Mouse (Mus musculus): ENCODE measurements around the gene Hist1h2bf. TPM values are rescaled to one million over a fixed set of nuclear protein-coding genes. Genes with fewer than 3 reads are reported as not detected.
A peak's percentile ranks its signal among the peaks of the same experiment; 100 is the strongest.
"Not testable (repeated sequence)": the region's sequence is repeated elsewhere in the genome, so short reads cannot be mapped to it uniquely, and the experiment has no call there.

Hist1h2bf gene
- polyA plus RNA-seq, 1 experiment: 5.7 TPM

DNA sequence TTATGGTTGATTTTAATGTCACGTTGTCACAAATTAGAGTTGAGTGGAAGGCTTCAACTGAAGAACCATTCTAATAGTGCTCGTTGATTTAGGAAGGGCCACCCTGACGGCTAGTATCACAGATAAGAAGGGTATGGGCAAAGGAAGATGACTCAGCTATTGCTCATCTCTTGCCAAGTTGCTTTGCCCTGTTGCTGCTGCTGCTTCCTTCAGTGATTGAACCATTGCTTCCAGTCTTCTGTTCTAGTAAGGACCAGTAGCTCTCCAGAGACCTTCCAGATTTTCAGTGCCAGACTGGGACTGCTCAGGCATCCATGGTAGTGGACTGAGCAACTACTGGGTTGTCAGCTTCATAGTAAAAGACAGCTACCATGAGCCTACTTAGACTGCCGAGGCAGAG, 35.2 kb upstream of the Hist1h2bf start:
- no peak for TF ChIP-seq POLR2A (IDR thresholded peaks at IDR 0.05; ENCODE audit: low read depth, low read length)

DNA sequence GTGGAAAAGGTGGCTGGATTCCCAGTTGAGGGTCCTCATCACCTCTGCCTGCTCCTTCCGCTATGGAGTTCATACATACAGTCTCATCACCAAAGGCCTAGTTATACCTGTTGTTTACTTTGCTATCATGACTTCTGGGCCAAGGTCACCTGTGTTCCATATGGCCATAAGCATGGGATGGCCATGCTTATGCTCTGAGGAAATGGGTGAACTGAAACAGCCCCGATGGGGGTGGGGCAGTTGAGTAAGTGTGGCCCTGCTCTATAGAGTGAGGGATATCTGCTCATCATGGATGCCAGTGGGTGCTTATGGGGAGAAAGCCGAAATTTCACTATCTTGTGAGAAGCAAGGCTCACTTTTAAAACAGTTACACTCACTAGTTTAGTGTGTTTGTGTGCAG, 31.1 kb upstream of the Hist1h2bf start:
- Histone ChIP-seq H3K4me3 (ENCODE audit: insufficient read depth, low read length) (no peak overlapping the region), H3K4me1 (ENCODE audit: control insufficient read depth, insufficient read depth, low read length) (no peaks in the 10 kb centered on the region), H3K27ac (ENCODE audit: insufficient read depth, low read length) (no peak overlapping the region)
- TF ChIP-seq POLR2A (IDR thresholded peaks at IDR 0.05; ENCODE audit: low read depth, low read length): no peak
- TF ChIP-seq CTCF (IDR thresholded peaks at IDR 0.05; ENCODE audit: borderline replicate concordance, insufficient read depth, low read length): no peak

More for the DNA sequence above, 35.2 kb upstream of the Hist1h2bf start:
- Histone ChIP-seq H3K27ac (ENCODE audit: insufficient read depth, low read length) (no peak overlapping the region), H3K4me1 (ENCODE audit: control insufficient read depth, insufficient read depth, low read length) (no peaks in the 10 kb centered on the region), H3K4me3 (ENCODE audit: insufficient read depth, low read length) (no peak overlapping the region)

DNA sequence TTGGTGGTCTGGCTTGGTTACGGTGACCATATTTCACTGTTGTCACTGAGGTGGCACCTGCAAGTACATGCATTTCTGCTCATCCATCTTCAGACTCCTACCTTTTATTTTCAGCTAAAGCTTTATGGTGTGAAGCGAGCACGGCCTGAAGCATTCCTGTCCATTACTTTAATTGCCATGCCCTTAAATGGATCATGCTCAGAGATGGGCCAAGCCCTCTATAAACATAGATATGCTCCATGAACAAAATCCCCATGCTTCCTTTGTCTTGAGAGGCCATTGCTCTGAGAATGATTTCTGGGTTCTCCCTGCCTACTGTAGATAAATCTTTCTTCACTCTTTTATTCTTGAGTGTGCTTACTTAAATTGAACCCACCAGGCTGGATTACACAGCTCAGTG, 30.5 kb upstream of the Hist1h2bf start:
- no peak overlapping the region for H3K4me3 ChIP-seq (ENCODE audit: insufficient read depth, low read length)
- TF ChIP-seq CTCF (IDR thresholded peaks at IDR 0.05; ENCODE audit: borderline replicate concordance, insufficient read depth, low read length) (no peak), POLR2A (IDR thresholded peaks at IDR 0.05; ENCODE audit: low read depth, low read length) (no peak)
- H3K27ac ChIP-seq (ENCODE audit: insufficient read depth, low read length): no peak overlapping the region
- H3K4me1 ChIP-seq (ENCODE audit: control insufficient read depth, insufficient read depth, low read length): no peaks in the 10 kb centered on the region

DNA sequence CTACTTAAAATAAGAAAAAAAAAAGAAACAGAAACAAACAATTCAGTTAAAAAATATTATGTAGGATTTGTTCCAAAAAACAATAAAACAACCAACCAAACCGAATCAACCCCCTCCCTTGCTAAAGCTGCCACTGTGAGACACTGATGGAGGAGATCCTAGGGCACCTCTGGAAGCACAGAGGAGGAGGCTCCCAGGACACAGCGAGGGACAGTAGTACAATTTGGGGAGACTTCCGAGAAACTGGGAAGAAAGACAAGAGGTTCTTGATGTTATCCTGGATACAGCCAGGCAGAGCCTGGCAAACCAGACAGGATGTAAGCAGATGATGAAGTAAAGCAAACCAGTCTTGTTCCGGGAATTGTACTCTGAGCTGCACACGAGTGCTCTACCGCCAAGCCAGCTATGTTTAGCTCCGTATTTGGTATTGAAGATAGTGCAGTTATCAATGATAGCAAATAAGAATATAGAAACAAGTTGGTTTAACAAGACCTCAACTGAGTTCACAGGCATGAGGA, 29.2 kb upstream of the Hist1h2bf start:
- Histone ChIP-seq H3K27ac (ENCODE audit: insufficient read depth, low read length) (no peak overlapping the region), H3K4me3 (ENCODE audit: insufficient read depth, low read length) (no peak overlapping the region), H3K4me1 (ENCODE audit: control insufficient read depth, insufficient read depth, low read length) (no peaks in the 10 kb centered on the region)
- TF ChIP-seq CTCF (IDR thresholded peaks at IDR 0.05; ENCODE audit: borderline replicate concordance, insufficient read depth, low read length): no peak
- TF ChIP-seq POLR2A (IDR thresholded peaks at IDR 0.05; ENCODE audit: low read depth, low read length): no peak

DNA sequence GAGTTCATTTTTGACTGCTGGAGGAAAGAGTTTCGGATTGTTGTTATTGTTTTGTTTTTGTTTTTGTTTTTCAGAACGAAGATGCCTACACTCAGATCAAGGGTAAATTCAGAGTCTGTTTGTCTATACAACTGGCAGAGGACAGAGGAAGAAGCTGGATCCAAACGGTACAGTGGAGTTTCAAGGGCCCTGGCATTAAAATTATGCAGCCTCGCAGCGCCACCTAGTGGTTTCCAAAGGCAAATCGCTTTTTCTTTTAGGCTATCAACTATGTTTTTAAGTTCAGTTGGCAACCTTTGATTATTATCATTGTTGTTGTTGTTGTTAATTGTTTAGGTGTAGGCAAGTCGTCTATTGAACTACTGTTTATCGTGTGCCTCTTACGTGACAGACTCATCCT, 24.0 kb upstream of the Hist1h2bf start:
- no peak overlapping the region for H3K27ac ChIP-seq (ENCODE audit: insufficient read depth, low read length)
- H3K4me3 ChIP-seq (ENCODE audit: insufficient read depth, low read length): no peak overlapping the region
- H3K4me1 ChIP-seq (ENCODE audit: control insufficient read depth, insufficient read depth, low read length): no peaks in the 10 kb centered on the region
- TF ChIP-seq CTCF (IDR thresholded peaks at IDR 0.05; ENCODE audit: borderline replicate concordance, insufficient read depth, low read length): 0 out of 2 replicates have a peak, but pooled peaks have one; percentile 14
- no peak for TF ChIP-seq POLR2A (IDR thresholded peaks at IDR 0.05; ENCODE audit: low read depth, low read length)

DNA sequence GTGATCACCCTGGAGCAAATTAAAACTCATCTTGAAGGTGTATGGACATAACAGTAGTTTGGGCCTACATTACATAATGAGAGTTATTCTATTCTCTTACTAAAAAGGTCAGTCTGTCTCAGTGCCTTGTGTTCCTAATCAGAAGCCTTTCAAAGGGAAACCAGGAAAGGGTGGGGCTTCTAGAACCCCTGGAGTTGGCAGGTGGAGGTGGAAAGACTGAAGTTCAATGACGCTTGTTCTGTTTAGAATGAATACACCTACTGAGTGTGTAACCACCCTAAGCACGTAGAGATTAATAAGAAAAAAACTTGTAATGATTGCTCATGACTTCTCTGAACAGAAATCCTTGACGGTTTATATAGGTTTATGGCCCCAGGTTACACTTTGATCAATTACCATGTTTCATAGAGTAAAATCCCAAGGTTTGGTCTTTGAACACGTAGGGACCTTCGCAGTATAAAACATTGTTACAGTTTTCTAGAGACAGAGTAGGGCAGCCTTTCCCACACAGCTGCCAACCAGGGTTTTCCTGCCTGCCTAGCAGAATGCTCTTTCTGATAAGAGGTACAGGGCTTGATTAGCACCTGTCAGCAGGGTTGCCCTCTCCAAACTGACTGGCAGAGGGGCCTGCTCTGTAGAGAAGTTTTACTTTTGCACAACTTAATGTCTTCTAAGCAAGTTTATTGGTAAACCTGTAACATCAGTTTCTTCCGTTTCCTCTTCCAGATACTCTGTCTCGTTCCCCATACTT, 21.8 kb upstream of the Hist1h2bf start:
- Histone ChIP-seq H3K27ac (ENCODE audit: insufficient read depth, low read length) (no peak overlapping the region), H3K4me1 (ENCODE audit: control insufficient read depth, insufficient read depth, low read length) (no peaks in the 10 kb centered on the region), H3K4me3 (ENCODE audit: insufficient read depth, low read length) (no peak overlapping the region)
- TF ChIP-seq CTCF (IDR thresholded peaks at IDR 0.05; ENCODE audit: borderline replicate concordance, insufficient read depth, low read length): no peak
- no peak for TF ChIP-seq POLR2A (IDR thresholded peaks at IDR 0.05; ENCODE audit: low read depth, low read length)

DNA sequence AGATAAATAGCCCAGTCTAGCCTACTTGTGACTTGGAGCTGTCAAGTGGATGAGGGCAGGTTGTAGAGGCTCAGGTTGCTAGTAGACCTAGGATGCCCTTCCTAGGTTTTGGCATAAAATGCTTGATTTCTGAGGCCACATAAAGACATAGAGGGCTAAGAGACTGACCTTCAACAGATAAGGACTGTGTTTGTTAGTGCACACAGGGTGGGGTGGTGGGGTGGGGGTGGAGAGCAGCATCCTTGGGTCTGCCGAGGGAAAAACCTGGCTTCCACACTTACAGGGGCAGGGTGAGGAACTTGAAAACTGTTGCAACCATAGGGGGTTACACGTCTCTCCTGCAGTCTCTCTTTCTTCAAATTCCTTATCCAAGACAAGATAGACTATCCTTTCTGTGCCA, 21.2 kb upstream of the Hist1h2bf start:
- H3K27ac ChIP-seq (ENCODE audit: insufficient read depth, low read length): no peak overlapping the region
- H3K4me3 ChIP-seq (ENCODE audit: insufficient read depth, low read length): no peak overlapping the region
- TF ChIP-seq CTCF (IDR thresholded peaks at IDR 0.05; ENCODE audit: borderline replicate concordance, insufficient read depth, low read length): no peak
- no peak for TF ChIP-seq POLR2A (IDR thresholded peaks at IDR 0.05; ENCODE audit: low read depth, low read length)
- H3K4me1 ChIP-seq (ENCODE audit: control insufficient read depth, insufficient read depth, low read length): no peaks in the 10 kb centered on the region

DNA sequence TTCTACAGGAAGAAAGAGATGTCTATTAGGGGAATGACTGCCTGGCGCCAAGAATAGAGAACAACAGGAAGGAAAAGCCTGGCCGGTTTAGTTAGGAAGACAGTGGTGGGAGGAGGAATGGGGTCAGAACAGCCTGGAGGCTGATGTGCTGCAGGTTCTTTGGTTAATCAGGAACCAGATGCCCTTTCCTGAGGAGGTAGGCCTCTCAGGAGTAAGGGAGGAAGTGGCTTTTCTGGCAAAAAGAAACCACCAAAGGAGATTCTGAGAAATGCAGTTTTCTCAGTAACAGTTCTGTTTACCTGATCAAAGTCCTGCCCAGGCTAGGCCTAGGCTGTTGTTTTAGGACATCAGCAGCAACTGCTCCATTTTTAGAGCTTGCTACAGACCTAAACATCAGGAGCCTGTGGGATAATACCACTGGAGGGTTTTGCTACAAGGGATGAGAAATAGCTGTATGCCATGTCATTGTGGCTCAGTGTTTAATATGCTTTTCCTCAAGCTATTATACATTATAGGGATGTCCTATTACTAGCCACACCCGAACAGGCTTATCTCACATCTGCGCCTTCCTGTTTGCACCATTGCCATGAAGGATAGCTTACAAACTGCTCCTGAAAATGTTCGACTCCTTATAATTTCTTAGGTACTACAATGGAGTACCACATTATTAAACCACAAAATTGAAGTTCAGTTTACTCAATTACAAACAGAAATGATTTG, 19.2 kb upstream of the Hist1h2bf start:
- no peaks in the 10 kb centered on the region for H3K4me1 ChIP-seq (ENCODE audit: control insufficient read depth, insufficient read depth, low read length)
- no peak overlapping the region for H3K27ac ChIP-seq (ENCODE audit: insufficient read depth, low read length)

DNA sequence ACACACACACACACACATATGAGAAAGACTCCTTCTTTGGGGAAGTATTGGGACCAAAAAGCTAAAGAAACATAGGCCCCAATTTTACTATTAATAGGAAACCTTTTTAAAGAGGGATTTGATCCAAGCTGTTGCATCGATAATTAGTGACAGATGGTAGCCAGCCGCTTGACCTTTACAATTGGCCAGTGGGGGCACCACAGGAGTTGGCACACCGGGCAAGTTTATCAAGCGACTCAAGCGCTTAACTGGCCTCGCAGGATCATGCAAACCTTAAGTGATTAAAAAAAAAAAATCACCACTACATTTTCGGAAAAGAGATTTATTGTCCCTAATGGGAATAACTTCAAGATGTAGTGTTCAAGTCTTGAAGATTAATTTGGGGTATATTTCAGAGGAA, 18.6 kb upstream of the Hist1h2bf start:
- TF ChIP-seq CTCF (IDR thresholded peaks at IDR 0.05; ENCODE audit: borderline replicate concordance, insufficient read depth, low read length) (no peak), POLR2A (IDR thresholded peaks at IDR 0.05; ENCODE audit: low read depth, low read length) (no peak)
- H3K4me1 ChIP-seq (ENCODE audit: control insufficient read depth, insufficient read depth, low read length): no peaks in the 10 kb centered on the region
- H3K27ac ChIP-seq (ENCODE audit: insufficient read depth, low read length): no peak overlapping the region
- no peak overlapping the region for H3K4me3 ChIP-seq (ENCODE audit: insufficient read depth, low read length)

More for the DNA sequence above, 19.2 kb upstream of the Hist1h2bf start:
- no peak for TF ChIP-seq CTCF (IDR thresholded peaks at IDR 0.05; ENCODE audit: borderline replicate concordance, insufficient read depth, low read length)
- no peak for TF ChIP-seq POLR2A (IDR thresholded peaks at IDR 0.05; ENCODE audit: low read depth, low read length)
- no peak overlapping the region for H3K4me3 ChIP-seq (ENCODE audit: insufficient read depth, low read length)

DNA sequence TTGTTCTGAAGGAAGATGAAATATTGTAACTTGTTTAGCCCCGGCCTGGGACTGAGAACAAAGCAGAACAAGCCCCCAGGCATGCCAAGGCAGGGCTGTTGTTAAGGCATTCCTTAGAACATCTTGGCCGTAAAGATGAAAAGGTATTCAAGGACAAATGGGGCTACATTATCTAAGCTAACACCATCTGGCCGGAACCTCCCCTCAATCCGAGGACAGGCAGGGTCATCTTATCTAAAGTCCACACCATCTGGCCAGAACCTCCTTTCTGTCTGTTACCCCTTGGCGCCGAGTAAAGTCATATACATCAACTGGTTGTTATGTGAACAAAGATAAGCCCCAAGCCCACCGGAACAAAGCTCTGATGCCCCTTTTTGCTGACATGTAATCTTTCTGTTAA, 17.9 kb upstream of the Hist1h2bf start:
- H3K27ac ChIP-seq (ENCODE audit: insufficient read depth, low read length); H3K4me1 ChIP-seq (ENCODE audit: control insufficient read depth, insufficient read depth, low read length); H3K4me3 ChIP-seq (ENCODE audit: insufficient read depth, low read length): not testable (repeated sequence)
